Mouse (Mus musculus): Measurements from ENCODE around the gene Gm49388. TPM values are rescaled to one million over a fixed set of nuclear protein-coding genes. Genes with fewer than 3 reads are reported as not detected.

The Gm49388 gene
- polyA plus RNA-seq, 1 experiment from 2014 or later: not detected

DNA sequence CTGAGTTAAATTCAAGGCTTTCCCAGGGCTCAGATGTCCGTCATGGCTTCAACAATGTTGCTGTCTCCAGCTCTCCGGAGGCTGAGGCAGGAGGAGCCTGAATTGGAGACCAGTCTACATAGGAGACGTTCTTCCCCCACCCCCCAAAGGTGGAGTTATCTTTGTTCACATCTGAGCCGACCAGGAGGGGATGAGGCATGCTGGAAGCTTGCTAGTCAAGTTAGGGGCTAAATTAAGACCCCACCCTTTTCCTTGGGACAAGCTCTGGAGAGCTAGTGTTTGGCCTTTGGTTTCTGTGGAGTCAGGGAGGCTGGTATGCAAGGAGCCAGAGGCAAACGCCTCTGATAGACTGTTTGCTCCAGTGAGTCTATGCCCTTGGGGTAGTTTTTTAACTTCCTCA is 32.2 kb upstream of the Gm49388 start:
- H3K27ac ChIP-seq: no peak overlapping the region
- H3K4me2 ChIP-seq (replicated peaks): no peak overlapping the region
- peaks cover 99% of the 10 kb centered on the region for H3K36me3 ChIP-seq
- H3K4me1 ChIP-seq: peaks cover 22% of the 10 kb centered on the region
- no peak overlapping the region for H3K4me3 ChIP-seq
- no peak for ATAC-seq (ENCODE audit: low FRiP score)
- WGBS: 77% methylated on average over 5 of the region's 5 CpGs
- H3K9me3 ChIP-seq (replicated peaks): no peaks in the 10 kb centered on the region
- no peaks in the 10 kb centered on the region for H3K27me3 ChIP-seq
- no peak overlapping the region; the same call in 1 of the 2 replicates for H3K9ac ChIP-seq

DNA sequence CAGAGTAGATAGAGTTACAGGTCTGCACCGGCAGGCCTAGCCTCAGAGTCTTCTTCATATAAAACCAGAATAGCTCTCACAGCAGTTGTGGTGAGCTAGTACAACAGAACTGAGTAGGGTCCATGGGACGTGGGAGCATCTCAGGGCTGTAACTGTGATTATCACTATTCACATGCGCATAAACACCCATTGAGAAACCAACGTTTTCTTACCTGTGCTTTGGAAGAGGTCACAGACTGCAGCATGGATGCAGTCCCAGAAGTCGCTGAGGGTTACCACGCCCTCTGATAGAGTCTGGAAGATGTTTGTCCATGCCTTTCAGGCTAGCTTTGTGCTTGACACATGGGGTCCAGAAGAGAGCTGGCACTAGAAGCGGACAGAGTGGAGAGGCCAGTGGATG is 31.7 kb upstream of the Gm49388 start:
- WGBS: 90% methylated on average over 7 of the region's 7 CpGs
- Histone ChIP-seq H3K36me3 (peaks cover 99% of the 10 kb centered on the region), H3K4me1 (peaks cover 18% of the 10 kb centered on the region), H3K9ac (no peak overlapping the region), H3K9me3 (replicated peaks) (no peaks in the 10 kb centered on the region), H3K4me2 (replicated peaks) (no peak overlapping the region), H3K27me3 (no peaks in the 10 kb centered on the region), H3K27ac (no peak overlapping the region), H3K4me3 (no peak overlapping the region)
- ATAC-seq (ENCODE audit: low FRiP score): no peak

DNA sequence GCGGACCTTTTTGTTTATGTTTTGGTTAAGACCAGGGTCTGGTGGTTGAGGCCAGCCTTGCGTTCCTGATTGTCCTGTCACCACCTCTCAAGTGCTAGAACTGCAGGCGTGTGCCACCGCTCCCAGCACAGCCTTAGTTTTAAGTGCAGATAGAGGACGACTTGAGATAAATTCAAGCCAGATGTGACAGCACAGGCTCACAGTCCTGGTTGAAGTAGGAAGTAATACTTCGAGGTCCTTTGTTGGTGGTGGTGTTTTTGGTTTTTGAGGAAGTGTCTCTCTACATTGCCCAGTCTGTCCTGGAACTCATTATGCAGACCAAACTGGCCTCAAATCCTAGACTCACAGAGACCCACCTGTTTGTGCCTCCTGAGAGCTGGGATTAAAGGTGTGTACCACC is 25.7 kb upstream of the Gm49388 start:
- no peak overlapping the region for H3K4me3 ChIP-seq
- H3K27me3 ChIP-seq: no peaks in the 10 kb centered on the region
- no peaks in the 10 kb centered on the region for H3K9me3 ChIP-seq (replicated peaks)
- H3K9ac ChIP-seq: no peak overlapping the region; the same call in 1 of the 2 replicates
- peaks cover 14% of the 10 kb centered on the region for H3K4me1 ChIP-seq
- H3K27ac ChIP-seq: no peak overlapping the region
- H3K36me3 ChIP-seq: peaks cover 79% of the 10 kb centered on the region
- WGBS: 72% methylated on average over 6 of the region's 6 CpGs
- ATAC-seq (ENCODE audit: low FRiP score): no peak
- H3K4me2 ChIP-seq (replicated peaks): no peak overlapping the region

DNA sequence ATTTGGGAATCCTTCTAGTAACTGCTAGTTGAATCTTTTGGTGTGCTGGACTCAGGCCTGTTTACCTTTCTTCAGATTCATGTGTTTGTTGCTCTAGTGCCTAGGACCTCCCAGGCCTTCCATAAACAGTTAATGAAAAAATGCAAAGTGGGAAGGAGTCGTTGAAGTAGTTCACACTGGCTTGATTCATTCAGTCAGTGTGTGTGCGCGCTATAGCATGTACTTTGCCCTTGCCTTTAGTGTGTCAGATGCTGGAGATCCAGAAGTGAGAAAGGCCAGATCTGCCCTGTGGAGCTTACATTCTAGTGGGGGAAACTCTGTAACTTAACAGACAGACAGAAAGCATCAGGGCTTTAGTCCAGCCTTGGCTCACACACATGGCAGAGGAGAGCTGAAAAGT is 24.9 kb upstream of the Gm49388 start:
- no peak for ATAC-seq (ENCODE audit: low FRiP score)
- no peaks in the 10 kb centered on the region for H3K9me3 ChIP-seq (replicated peaks)
- H3K4me2 ChIP-seq (replicated peaks): no peak overlapping the region
- 88% methylated on average over 3 of the region's 3 CpGs for WGBS
- H3K4me3 ChIP-seq: no peak overlapping the region
- H3K27ac ChIP-seq: no peak overlapping the region
- H3K36me3 ChIP-seq: peaks cover 78% of the 10 kb centered on the region
- no peaks in the 10 kb centered on the region for H3K27me3 ChIP-seq
- H3K9ac ChIP-seq: no peak overlapping the region
- H3K4me1 ChIP-seq: peaks cover 14% of the 10 kb centered on the region

DNA sequence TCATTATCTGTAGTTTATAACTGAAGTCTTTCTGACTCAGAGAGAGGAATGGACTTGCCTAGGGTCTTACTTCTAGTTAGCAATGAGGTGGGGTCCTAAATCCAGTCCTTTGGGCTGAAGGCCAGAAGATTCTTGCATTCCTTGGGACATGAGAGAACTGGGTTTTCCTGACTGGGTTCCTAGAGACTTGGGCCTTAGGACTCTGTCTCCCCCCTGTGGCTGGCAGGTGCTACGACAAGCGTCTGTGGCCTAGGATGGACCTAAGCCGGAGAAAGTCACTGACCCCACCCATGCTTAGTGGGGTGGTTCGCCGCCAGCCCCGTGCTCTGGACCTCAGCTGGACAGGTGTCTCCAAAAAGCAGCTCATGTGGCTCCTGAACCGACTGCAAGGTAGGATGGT is 24.4 kb upstream of the Gm49388 start:
- 44% methylated on average over 7 of the region's 7 CpGs for WGBS
- ATAC-seq (ENCODE audit: low FRiP score): no peak
- no peaks in the 10 kb centered on the region for H3K9me3 ChIP-seq (replicated peaks)
- H3K4me2 ChIP-seq (replicated peaks): no peak overlapping the region
- H3K4me1 ChIP-seq: peaks cover 10% of the 10 kb centered on the region
- peaks cover 78% of the 10 kb centered on the region for H3K36me3 ChIP-seq
- no peak overlapping the region for H3K9ac ChIP-seq
- H3K27ac ChIP-seq: no peak overlapping the region
- no peak overlapping the region for H3K4me3 ChIP-seq
- no peaks in the 10 kb centered on the region for H3K27me3 ChIP-seq

DNA sequence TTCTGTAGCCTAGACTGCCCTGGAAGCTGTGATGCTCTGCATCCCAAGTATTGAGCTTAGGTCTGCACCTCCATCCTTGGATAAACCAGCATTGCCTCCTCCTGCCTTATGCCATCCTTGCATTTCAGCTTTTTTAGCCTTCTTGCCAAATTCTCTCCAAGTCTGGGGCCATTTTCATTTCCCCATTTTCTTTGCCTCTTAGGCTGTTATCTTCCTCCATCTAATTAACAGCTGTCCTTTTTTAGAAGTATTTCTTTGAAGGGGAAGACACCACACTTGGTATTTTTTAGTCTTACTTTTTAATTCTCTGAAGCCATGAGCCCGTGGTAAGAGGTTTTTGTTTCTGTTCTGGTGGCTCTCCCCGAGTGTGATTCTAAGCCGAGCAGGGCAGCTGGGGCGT is 21.8 kb upstream of the Gm49388 start:
- H3K4me3 ChIP-seq: no peak overlapping the region
- WGBS: 96% methylated on average over 4 of the region's 4 CpGs
- H3K9ac ChIP-seq: no peak overlapping the region
- no peak overlapping the region for H3K27ac ChIP-seq
- no peak overlapping the region for H3K4me2 ChIP-seq (replicated peaks)
- H3K27me3 ChIP-seq: no peaks in the 10 kb centered on the region
- H3K9me3 ChIP-seq (replicated peaks): no peaks in the 10 kb centered on the region
- ATAC-seq (ENCODE audit: low FRiP score): no peak
- peaks cover 12% of the 10 kb centered on the region for H3K4me1 ChIP-seq
- H3K36me3 ChIP-seq: peaks cover 77% of the 10 kb centered on the region

DNA sequence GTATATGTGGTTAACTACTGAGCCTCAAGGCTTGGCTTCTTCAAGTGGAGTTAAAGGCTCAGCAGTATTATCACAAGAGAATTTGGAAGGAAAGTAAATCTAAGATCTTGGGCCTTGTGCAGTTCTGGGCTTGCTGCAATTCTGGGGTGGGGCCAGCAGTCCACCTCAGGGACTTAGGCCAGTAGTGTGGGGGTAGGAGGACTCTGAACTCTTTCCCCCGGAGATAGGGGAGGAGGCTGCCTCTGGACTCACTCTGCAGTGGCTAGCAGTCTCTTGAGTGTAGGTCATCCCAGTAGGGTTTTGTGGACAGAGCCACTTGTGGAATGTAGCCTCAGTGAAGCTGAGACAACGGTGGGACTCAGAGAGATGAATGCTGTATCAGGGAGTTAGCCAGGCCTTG is 19.7 kb upstream of the Gm49388 start:
- Histone ChIP-seq H3K4me1 (peaks cover 29% of the 10 kb centered on the region), H3K4me2 (replicated peaks) (no peak overlapping the region), H3K9ac (no peak overlapping the region), H3K4me3 (no peak overlapping the region), H3K27me3 (no peaks in the 10 kb centered on the region), H3K27ac (no peak overlapping the region), H3K36me3 (peaks cover 63% of the 10 kb centered on the region), H3K9me3 (replicated peaks) (no peaks in the 10 kb centered on the region)
- ATAC-seq (ENCODE audit: low FRiP score): no peak
- WGBS: 92% methylated on average over 2 of the region's 2 CpGs

DNA sequence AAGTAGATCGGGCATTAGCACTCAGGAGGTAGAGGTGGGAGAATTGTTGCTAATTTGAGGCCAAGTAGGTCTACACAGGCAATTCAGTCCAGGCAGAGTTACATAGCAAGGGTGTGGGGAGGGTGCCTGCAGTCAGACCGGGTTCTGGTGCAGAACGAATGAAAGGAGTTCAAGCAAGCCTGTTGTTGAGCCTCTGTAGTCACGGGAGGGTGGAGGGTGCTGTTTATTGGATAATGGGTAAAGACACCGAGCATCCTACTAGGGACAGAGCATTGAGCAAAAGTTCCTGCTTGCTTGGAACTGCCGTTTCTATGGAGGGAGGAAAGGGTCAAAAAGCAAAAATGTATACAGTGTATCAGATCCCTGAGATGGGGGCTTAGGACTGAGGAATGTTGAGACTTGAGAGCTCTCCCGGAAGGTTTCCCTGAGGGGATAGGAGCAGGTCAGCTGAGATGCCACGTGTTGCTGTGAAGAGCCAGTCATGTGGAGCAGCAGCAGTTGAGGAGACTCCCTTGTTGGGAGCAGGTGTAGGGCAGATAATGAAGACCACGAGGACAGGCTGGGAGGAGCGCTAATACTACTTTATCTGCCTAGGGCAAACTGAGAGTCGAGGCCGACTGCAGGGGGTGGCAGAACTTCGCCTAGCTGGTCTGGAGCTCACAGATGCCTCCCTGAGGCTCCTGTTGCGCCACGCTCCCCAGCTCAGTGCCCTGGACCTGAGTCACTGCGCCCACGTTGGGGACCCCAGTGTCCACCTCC is 18.4 kb upstream of the Gm49388 start:
- Histone ChIP-seq H3K4me3 (no peak overlapping the region), H3K4me2 (replicated peaks) (no peak overlapping the region), H3K9ac (no peak overlapping the region), H3K4me1 (peaks cover 30% of the 10 kb centered on the region), H3K27ac (no peak overlapping the region), H3K27me3 (no peaks in the 10 kb centered on the region), H3K36me3 (peaks cover 58% of the 10 kb centered on the region), H3K9me3 (replicated peaks) (no peaks in the 10 kb centered on the region)
- ATAC-seq (ENCODE audit: low FRiP score): no peak
- 81% methylated on average over 17 of the region's 17 CpGs for WGBS

DNA sequence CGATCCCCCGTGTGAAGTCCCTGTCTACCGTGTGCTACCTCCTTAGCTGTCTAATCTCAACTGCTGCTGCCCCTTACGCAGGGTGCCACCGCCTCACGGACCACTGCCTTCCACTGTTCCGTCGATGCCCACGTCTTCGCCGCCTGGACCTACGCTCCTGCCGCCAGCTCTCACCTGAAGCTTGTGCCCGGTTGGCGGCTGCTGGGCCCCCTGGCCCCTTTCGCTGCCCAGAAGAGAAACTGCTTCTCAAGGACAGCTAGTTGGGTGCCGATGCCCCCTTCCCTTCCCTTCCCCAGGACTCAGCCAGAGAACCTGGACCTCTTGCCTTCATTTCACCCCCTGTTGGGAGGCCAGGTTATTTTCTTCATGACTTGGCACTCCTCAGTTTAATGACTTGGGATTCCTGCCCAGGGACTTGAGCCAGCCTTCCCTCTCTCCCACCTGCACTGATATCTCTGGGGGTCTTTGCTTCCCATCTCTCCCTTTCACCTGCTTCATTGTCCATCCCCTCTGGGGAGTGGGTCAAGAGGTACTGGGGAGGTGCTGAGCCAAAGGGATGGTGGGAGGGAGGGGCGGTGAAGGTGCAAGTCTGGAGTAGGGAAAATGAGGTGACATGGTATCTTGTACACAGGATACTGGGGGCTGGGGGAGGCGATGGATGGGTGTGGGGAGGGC is 17.6 kb upstream of the Gm49388 start:
- Histone ChIP-seq H3K9me3 (replicated peaks) (no peaks in the 10 kb centered on the region), H3K4me2 (replicated peaks) (no peak overlapping the region), H3K4me1 (peaks cover 30% of the 10 kb centered on the region), H3K27ac (peak overlapping the region; percentile 60; the same call in 1 of the 2 replicates), H3K4me3 (no peak overlapping the region), H3K27me3 (no peaks in the 10 kb centered on the region), H3K9ac (no peak overlapping the region), H3K36me3 (peaks cover 53% of the 10 kb centered on the region)
- WGBS: 95% methylated on average over 19 of the region's 19 CpGs
- ATAC-seq (ENCODE audit: low FRiP score): no peak

DNA sequence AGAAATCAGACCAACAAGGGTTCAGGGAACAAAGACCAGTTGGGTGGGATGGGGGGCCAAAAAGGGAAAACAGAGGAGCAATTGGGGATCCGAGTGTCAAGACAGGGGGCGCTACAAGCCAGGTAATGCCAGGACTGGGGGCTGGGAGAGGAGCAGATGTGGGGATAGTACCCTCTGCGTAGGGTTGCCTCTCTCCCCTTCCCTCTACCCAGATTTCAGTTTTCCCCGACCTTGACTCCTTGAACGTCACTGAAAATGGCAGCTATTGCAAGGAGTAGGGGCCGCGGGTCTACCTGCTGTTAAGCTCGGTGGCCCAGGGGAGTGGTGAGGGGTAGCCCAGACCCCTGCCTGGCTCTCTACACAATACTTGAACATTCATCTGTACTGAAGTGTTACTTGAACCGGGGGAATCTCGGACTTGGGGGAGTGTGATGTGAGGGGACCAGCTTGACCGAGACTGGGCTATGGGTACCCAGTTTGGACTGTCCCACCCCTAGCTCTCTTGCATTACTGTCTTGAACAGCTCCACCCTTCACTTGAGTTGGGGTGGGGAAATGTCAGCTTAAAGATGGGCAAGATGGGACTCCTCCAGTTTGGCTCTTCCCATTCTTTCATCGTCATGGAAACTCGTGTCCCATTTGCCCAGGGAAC is 16.9 kb upstream of the Gm49388 start:
- H3K4me3 ChIP-seq: no peak overlapping the region
- WGBS: 46% methylated on average over 12 of the region's 13 CpGs
- H3K4me2 ChIP-seq (replicated peaks): no peak overlapping the region
- ATAC-seq (ENCODE audit: low FRiP score): no peak
- peaks cover 30% of the 10 kb centered on the region for H3K4me1 ChIP-seq
- no peaks in the 10 kb centered on the region for H3K27me3 ChIP-seq
- peaks cover 48% of the 10 kb centered on the region for H3K36me3 ChIP-seq
- H3K27ac ChIP-seq: peak overlapping the region; percentile 60
- no peaks in the 10 kb centered on the region for H3K9me3 ChIP-seq (replicated peaks)
- no peak overlapping the region for H3K9ac ChIP-seq

DNA sequence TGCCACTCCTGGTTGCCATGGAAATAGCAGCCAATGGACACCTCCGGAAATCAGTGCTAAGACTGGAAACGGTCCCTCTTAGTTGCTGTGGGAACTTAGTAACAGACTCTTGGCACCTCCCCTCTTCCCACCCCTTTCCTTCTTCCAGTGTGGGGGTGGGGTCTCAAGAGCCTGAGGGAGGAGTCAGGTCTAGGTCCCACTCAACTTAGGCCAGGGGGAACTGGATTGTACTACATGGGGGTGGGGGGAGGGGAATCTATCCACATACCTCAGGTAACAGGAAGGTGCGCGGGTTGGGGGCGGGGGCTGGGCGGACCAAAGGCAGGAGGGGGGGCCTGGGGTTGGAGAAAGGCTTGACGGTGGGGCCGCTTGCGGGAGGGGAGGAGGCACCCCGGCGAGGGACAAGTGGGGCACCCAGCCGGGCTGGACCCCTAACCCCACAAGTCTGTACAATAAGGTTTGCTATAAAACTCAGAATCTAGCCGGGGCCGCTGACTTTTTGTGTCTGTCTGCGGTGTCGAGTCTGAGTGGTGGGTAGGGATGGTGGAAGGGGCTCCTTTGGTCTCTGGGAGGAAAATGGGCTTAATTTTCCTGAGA is 16.3 kb upstream of the Gm49388 start:
- Histone ChIP-seq H3K9me3 (replicated peaks) (no peaks in the 10 kb centered on the region), H3K4me1 (peaks cover 30% of the 10 kb centered on the region), H3K27ac (peak overlapping the region; percentile 77), H3K4me2 (replicated peaks) (peak overlapping the region; percentile 80), H3K36me3 (peaks cover 42% of the 10 kb centered on the region), H3K9ac (peak overlapping the region; percentile 74), H3K4me3 (peak overlapping the region; percentile 51), H3K27me3 (no peaks in the 10 kb centered on the region)
- 2% methylated on average over 16 of the region's 16 CpGs for WGBS
- ATAC-seq (ENCODE audit: low FRiP score): peak; percentile 79

DNA sequence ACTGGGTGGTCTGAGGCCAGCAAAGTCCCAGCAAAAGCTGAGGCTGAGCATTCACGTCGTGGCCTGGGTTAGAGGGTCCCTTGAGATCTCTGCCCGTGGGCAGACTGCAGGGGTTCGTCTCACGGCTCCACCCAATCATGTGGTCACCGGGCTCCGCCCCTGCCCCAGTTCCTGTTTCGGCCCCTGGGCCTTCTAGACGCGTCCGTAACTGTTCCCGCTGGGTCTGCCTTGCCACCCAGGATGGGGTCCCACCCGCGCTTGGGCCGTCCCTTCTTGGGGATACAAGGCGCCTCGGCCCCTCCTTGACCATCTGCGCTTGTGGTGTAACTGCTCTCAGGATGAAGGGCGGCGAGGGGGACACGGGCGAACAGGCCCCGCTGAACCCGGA is 15.8 kb upstream of the Gm49388 start, which contains the start of gene Orai3:
TSS of gene Orai3 (plus strand) at position 165 of the 388 bp plus-strand sequence.
- Histone ChIP-seq H3K36me3 (peaks cover 38% of the 10 kb centered on the region), H3K4me2 (replicated peaks) (peak within 1 kb of the TSS; percentile 80), H3K9me3 (replicated peaks) (no peaks in the 10 kb centered on the region), H3K27me3 (no peaks in the 10 kb centered on the region), H3K9ac (peak within 1 kb of the TSS; percentile 74), H3K27ac (peak within 1 kb of the TSS; percentile 77), H3K4me3 (peak within 1 kb of the TSS; percentile 51), H3K4me1 (peaks cover 30% of the 10 kb centered on the region)
- peak; percentile 61 for ATAC-seq (ENCODE audit: low FRiP score)
- under 1% methylated on average over 24 of the region's 24 CpGs for WGBS
